Mouse (Mus musculus): ENCODE results near the gene Slc5a8. TPM values are rescaled to one million over a fixed set of nuclear protein-coding genes. Genes with fewer than 3 reads are reported as not detected.

Slc5a8 gene
- polyA plus RNA-seq (2012; rRNA removed), result 0.08 TPM in 1 of 2 replicates, not detected in the other

DNA sequence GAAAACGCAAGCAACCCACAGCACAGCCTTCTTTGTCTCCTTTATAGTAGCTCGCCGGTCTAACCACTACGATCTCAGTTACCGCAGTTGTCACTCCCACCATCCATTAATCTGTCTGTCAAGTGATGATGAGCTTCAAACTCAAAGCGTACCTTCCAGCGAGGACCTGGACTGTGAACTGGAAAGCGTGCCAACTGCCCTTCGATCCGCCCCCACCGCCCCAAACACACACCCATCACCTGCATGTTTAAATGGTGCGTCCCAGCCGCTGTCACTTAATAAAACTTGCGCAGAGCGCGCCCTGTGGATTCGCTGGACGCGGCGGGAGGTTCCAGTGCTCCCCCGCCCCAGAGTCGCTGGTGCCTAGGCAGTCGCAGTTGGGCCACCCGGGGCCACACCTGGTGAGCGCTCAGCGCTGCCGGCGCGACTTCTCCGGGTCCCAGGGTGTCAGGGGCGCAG lies at the start of gene Slc5a8:
Gene Slc5a8, plus strand, starts transcription at position 361 of the 459 bp plus-strand sequence.

Other genes starting within 250 kb of the Slc5a8 start
- gene Spic, start 201.0 kb upstream of the Slc5a8 start, polyA plus RNA-seq (2012; rRNA removed), result 0.17 and 0.19 TPM in 2 replicates
- gene Arl1, start 155.1 kb upstream of the Slc5a8 start, polyA plus RNA-seq (2012; rRNA removed), result 14.2 and 22.6 TPM in 2 replicates
- 5.0 TPM in 2 replicates for gene Utp20, start 59.2 kb upstream of the Slc5a8 start, polyA plus RNA-seq (2012; rRNA removed)